Mouse (Mus musculus) ovary, postnatal 14 days (tissue): ENCODE results near the gene 1600014C10Rik.

Experiments
- DNase-seq: peaks from one replicate; pipeline ENCODE4 v3.0.0; 2022; ENCODE audit warnings: low spot score

1600014C10Rik gene

GRCm38 (mm10) chr7:38215697-38216096 lies 32.7 kb downstream of the 1600014C10Rik start:
- DNase-seq = no peak

DNA sequence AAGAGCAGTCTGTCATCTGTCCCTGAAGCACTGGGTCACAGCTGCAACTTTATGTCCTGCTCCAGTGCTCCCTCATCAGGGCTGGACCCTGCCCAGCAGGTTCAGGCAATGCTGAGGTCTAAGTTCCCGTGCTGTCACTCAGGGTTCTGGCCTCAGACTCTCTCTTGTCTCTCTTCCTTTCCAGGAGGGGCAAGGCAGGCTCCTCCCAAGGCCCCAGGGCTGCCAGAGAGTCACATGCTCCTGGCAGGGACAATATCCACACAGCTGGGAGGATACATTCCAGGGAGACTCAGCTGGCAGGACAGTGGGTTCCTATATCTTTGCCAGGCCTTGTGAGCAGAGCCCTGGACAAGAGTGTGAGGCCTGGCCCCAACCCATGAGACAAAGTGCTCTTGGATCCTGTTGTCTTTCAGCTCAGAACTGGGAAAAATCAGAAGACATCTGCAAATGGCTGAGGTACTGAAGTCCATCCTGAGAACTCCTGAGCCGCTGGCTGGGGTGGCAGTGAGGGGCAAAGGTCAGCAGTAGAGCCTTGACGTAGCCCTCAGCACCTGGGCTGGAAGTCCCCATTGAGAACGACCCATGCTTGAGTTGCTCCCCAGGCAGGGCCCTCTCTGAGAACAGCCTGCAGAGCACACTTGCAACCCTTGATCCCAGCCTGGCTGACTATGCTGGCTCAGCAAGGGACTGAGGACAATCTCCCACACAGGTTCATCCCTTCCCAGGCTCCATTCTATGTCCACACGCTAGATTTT lies 34.6 kb downstream of the 1600014C10Rik start:
- peak; percentile 58 for DNase-seq

DNA sequence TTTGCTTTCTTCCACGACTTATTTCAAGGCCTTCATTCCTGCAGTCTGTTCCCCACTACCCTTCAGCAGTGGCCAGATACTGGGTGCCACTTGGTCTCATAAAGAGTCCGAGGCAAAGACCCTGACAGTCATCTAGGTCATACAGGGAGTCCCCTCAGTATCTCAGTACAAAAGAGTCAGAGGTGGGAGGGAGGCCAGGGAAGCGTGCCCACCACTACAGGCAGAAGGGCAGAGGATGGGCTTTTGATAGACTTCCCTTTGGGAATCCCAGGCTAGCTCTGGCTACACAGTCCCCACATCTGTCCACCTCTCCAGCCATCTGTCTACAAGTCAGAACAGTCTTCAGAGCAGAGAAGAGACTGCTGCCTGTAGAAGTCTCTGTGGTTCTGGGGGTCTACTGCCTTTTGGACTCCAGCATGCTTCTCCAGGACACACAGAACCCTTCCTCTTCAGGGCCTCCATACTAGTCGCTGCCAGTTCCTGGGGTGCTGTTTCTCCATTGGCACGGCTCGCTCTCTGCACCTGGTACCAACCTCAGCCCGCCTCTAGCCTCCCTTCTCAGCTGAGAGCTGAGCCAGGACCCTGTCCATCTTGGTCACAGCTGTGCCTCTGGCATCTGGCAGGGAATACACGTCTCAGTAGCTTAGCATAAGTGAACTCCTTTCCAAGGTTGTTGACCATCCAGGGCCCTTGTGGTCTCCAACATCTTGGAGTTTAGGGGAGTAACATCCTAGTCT lies 35.8 kb downstream of the 1600014C10Rik start:
- no peak for DNase-seq

- DNase-seq = no peak
Observed at GRCm38 (mm10) chr7:38219526-38219925, 36.5 kb downstream of the 1600014C10Rik start.

GRCm38 (mm10) chr7:38220866-38221265 lies 37.8 kb downstream of the 1600014C10Rik start:
- no peak for DNase-seq

GRCm38 (mm10) chr7:38224577-38225369 lies 41.8 kb downstream of the 1600014C10Rik start:
- DNase-seq = no peak

GRCm38 (mm10) chr7:38226226-38226625 lies 43.2 kb downstream of the 1600014C10Rik start:
- no peak for DNase-seq

DNA sequence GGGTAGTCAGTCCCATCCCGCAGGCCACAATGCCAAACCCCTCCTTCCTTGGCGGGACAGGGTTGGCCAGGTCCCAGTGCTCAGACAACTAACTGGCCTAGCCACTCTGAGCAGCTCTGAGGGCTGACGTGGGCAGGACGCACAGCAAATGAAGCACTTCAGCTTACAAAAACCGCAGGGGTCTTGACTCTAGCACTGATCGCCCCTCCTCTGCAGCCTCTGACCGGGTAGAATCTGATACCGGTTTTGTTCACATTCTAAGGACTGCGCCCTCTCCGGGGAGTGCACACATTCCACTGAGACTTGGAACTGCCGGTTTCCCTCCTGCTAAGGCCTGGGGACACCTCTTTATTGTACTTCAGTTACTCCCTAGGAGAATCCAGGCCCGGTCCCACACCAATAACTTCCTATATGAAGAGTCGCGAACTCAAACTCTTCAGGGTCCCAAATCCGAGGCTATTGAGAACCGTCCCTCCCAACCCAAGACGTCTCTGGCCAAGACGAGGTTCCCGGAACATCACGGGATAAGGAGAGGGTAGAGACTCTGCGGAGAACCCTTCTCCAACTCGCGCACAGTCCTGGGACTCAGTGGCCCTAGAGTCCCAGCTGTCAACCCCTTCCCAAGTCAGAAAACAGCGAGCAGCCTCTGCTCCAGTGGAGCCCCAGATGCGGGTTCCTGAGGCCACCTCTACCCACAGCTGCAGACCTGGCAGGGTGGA lies 44.3 kb downstream of the 1600014C10Rik start:
- DNase-seq = peak; percentile 73

GRCm38 (mm10) chr7:38227900-38228298 lies 44.9 kb downstream of the 1600014C10Rik start, which contains the start of gene Plekhf1:
Plekhf1 (minus strand) TSS chr7:38228016.
- DNase-seq = peak; percentile 90

- DNase-seq = no peak
Observed at GRCm38 (mm10) chr7:38228329-38228728, 45.3 kb downstream of the 1600014C10Rik start.

DNA sequence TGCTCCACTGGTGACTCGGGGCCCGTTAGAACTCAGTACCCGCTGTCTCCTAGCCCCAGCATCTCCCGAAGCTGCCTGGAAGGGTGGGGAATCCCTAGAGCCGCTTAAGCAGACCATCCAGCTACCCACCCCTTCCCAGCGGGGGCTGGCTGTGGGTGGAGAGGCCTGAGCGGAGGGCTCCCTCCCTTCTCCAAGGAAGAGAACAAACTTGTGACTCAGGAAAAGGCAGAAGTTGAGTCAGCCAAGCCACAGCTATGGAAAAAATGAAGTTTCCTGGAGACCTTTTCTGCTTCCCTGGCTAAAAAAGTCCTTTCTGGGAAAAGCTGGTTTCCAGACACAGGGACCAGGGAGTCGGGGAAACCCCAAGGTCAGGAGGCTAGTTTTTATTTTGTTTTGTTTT lies 47.3 kb downstream of the 1600014C10Rik start:
- DNase-seq = no peak

DNA sequence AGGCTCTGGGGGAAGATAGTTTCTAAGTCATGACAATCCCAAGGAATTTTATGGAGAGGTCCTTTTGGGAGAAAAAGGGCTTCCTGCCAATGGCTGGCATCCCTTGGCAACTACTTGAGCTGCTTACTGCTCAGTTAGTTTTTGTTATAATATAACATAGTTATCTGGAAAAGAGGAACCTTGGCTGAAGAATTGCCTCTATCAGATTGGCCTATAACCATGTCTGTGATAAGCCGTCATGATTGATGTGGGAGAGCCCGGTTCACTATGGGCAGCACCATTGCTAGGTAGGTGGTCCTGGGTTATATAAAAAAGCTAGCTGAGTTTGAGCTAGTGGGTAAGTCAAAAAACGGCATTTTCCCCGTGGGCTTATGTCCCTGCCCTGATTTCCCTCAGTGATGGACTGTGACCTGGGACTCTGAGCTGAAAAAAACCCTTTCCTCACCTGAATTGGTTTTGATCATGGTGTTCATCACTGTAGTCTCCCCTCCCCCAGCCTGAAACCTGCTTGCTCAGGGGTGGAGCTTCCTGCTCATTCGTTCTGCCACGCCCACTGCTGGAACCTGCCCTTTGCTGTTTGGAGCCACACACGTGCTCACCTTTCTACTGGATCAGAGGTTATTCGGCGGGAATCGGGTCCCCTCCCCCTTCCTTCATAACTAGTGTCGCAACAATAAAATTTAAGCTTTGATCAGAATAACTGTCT lies 53.5 kb downstream of the 1600014C10Rik start:
- DNase-seq = no peak

- DNase-seq = no peak
Observed at GRCm38 (mm10) chr7:38237140-38237539, 54.1 kb downstream of the 1600014C10Rik start.

DNA sequence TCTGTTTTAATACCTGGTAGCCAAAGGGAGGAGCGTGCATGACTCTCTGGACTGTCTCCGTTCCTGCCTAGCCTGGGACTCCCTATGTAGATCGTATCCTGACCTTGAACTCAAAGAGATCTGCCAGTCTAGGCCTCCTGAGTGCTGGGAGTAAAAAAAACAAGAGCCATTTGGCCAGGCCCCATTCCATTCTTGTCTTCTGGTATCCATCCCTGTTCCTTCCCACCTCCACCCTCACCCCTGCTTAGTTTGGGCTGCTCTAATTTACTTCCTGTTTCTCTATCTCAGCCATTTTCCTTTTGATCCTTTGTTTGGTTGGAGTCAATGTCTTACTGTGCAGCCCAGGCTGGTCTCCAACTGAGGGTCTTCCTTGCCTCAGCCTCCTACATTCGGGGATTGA lies 59.4 kb downstream of the 1600014C10Rik start:
- no peak for DNase-seq
